Mouse (Mus musculus): ENCODE measurements around the gene Gzmb. TPM values are rescaled to one million over a fixed set of nuclear protein-coding genes. Genes with fewer than 3 reads are reported as not detected.
"Not testable (repeated sequence)": the region's sequence is repeated elsewhere in the genome, so short reads cannot be mapped to it uniquely, and the experiment has no call there.

Gene Gzmb
- polyA plus RNA-seq (2015; fragmentation: Nextera tagmentation; extraction: Ambion mirVana), result 1.2 and 1.4 TPM in 2 replicates

- no peaks in the 10 kb centered on the region for H3K36me3 ChIP-seq
- no peaks in the 10 kb centered on the region for H3K4me1 ChIP-seq (replicated peaks)
- no peak within 1 kb of the TSS for H3K9ac ChIP-seq
- no peak within 1 kb of the TSS for H3K4me3 ChIP-seq (replicated peaks)
- H3K9me3 ChIP-seq, result no peaks in the 10 kb centered on the region
- 82% methylated on average over 5 of the region's 5 CpGs for WGBS
- H3K4me2 ChIP-seq (replicated peaks), result no peak within 1 kb of the TSS
- H3K27ac ChIP-seq, result no peak within 1 kb of the TSS
- H3K27me3 ChIP-seq (replicated peaks), result no peaks in the 10 kb centered on the region
- no peak for ATAC-seq
These were observed at the start of gene Gzmb for GRCm38 (mm10) chr14:56262153-56262552. TSS of gene Gzmb (minus strand) at chr14:56262260.

DNA sequence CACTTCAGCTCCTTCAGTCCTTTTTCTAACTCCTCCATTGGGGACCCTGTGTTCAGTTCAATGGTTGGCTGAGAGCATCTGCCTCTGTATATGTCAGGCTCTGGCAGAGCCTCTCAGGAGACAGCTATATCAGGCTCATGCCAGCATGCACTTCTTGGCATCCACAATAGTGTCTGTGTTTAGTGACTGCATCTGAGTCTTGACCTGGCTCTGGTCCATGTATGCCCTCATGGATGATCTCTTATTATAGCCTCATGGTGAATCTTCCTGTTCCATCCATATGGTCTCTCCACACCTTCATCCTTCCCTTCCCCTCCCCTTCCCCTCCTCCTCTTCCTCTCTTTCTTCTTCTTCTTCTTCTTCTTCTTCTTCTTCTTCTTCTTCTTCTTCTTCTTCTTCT, 49.7 kb upstream of the Gzmb start:
- not testable (repeated sequence) for H3K36me3 ChIP-seq; H3K4me1 ChIP-seq (replicated peaks); H3K4me3 ChIP-seq (replicated peaks); H3K27me3 ChIP-seq (replicated peaks); H3K27ac ChIP-seq; H3K4me2 ChIP-seq (replicated peaks); H3K9me3 ChIP-seq; ATAC-seq; H3K9ac ChIP-seq

- H3K4me2 ChIP-seq (replicated peaks), result no peak overlapping the region
- H3K9ac ChIP-seq, result no peak overlapping the region
- H3K27ac ChIP-seq, result no peak overlapping the region
- no peak for ATAC-seq
- H3K9me3 ChIP-seq, result no peaks in the 10 kb centered on the region
- no peaks in the 10 kb centered on the region for H3K36me3 ChIP-seq
- no peaks in the 10 kb centered on the region for H3K27me3 ChIP-seq (replicated peaks)
- H3K4me3 ChIP-seq (replicated peaks), result no peak overlapping the region
- 81% methylated on average over 9 of the region's 9 CpGs for WGBS
- no peaks in the 10 kb centered on the region for H3K4me1 ChIP-seq (replicated peaks)
These were observed 48.2 kb upstream of the Gzmb start for GRCm38 (mm10) chr14:56310238-56310637.

DNA sequence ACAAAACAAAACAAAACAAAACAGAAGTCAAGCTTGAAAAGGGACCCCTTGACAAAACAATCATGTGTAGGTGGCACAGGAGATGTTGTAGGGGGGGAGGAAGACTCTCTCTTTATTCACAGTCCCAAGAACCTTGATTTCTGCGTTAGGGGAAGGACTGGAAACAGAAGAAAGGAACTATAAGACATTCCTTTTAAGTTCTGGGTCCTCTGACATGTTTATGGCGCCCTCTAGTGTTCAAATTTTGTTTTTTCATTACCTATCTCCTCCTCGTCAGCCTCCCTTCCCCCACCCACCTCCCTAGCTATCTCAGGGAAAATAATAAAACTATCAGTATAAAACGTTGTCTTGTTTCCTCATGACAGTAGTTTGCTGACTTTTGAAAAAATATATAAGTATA, 42.1 kb upstream of the Gzmb start:
- no peak overlapping the region for H3K9ac ChIP-seq
- no peak overlapping the region for H3K4me3 ChIP-seq (replicated peaks)
- WGBS, result 2% methylated on average over 4 of the region's 4 CpGs
- H3K36me3 ChIP-seq, result no peaks in the 10 kb centered on the region
- H3K4me1 ChIP-seq (replicated peaks), result no peaks in the 10 kb centered on the region
- ATAC-seq, result peak; percentile 31; the same call in 1 of the 2 replicates
- H3K4me2 ChIP-seq (replicated peaks), result no peak overlapping the region
- no peak overlapping the region for H3K27ac ChIP-seq
- H3K27me3 ChIP-seq (replicated peaks), result no peaks in the 10 kb centered on the region
- no peaks in the 10 kb centered on the region for H3K9me3 ChIP-seq

DNA sequence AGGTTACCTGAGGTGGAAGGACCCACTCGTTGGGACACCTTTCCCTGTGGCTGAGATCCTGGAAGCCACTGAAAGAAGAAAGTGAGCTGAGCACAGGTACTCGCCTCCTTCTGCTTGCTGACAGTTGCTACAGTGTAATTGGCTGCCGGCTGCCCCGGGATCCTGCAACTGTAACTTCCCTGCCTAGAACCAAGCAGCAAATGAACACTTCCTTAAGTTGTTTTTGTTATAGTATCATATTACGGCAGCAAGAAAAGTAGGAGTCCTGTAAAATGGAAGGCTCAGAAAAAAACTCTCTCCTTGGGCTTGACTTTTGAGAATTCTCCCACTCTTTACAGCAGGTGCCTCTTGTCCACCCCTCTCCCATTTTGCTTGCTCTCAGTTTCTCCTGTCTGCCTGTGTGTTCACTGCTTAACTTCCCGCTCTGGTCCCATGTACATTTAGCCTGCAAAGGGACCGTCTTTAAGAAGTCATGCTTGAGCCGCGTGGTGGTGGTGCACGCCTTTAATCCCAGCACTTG, 41.5 kb upstream of the Gzmb start:
- no peaks in the 10 kb centered on the region for H3K4me1 ChIP-seq (replicated peaks)
- no peaks in the 10 kb centered on the region for H3K9me3 ChIP-seq
- no peak overlapping the region for H3K9ac ChIP-seq
- WGBS, result 45% methylated on average over 10 of the region's 10 CpGs
- no peak overlapping the region for H3K4me3 ChIP-seq (replicated peaks)
- no peak for ATAC-seq
- no peak overlapping the region for H3K27ac ChIP-seq
- H3K36me3 ChIP-seq, result no peaks in the 10 kb centered on the region
- peak overlapping the region; percentile 31 for H3K4me2 ChIP-seq (replicated peaks)
- H3K27me3 ChIP-seq (replicated peaks), result no peaks in the 10 kb centered on the region

- Histone ChIP-seq H3K9ac (no peak overlapping the region), H3K27me3 (replicated peaks) (no peaks in the 10 kb centered on the region), H3K4me3 (replicated peaks) (no peak overlapping the region), H3K9me3 (no peaks in the 10 kb centered on the region), H3K27ac (no peak overlapping the region), H3K4me2 (replicated peaks) (no peak overlapping the region), H3K4me1 (replicated peaks) (no peaks in the 10 kb centered on the region), H3K36me3 (no peaks in the 10 kb centered on the region)
- ATAC-seq, result no peak
- 94% methylated on average over 3 of the region's 3 CpGs for WGBS
These were observed 40.0 kb upstream of the Gzmb start for GRCm38 (mm10) chr14:56302091-56302490.

DNA sequence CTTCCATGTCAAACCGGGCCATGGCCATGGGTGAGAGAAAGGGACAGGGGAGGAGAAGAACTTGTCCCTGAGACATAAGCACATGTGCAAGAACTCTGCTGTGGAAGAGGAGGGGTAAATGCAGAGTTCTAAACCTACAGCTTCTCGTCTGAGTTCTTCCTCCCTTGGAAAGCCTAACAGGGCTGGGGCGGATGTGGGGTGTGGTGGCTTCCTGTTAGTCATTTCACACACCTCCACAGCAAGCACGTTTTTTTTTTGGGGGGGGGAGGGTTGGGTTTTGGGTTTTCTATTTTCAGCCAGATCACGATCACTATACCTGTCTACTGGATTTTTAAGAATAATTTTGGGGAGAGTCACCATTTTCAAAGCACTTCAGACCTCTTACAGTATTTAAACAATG, 34.7 kb upstream of the Gzmb start:
- no peak overlapping the region for H3K4me2 ChIP-seq (replicated peaks)
- ATAC-seq, result no peak
- H3K27ac ChIP-seq, result no peak overlapping the region
- H3K9ac ChIP-seq, result no peak overlapping the region
- no peaks in the 10 kb centered on the region for H3K9me3 ChIP-seq
- H3K36me3 ChIP-seq, result no peaks in the 10 kb centered on the region
- no peaks in the 10 kb centered on the region for H3K4me1 ChIP-seq (replicated peaks)
- WGBS, result 72% methylated on average over 5 of the region's 5 CpGs
- no peaks in the 10 kb centered on the region for H3K27me3 ChIP-seq (replicated peaks)
- no peak overlapping the region for H3K4me3 ChIP-seq (replicated peaks)

GRCm38 (mm10) chr14:56296106-56296505, 34.0 kb upstream of the Gzmb start:
- H3K9me3 ChIP-seq, result no peaks in the 10 kb centered on the region
- no peaks in the 10 kb centered on the region for H3K36me3 ChIP-seq
- no peak overlapping the region for H3K9ac ChIP-seq
- no peaks in the 10 kb centered on the region for H3K4me1 ChIP-seq (replicated peaks)
- H3K4me3 ChIP-seq (replicated peaks), result no peak overlapping the region
- no peak for ATAC-seq
- H3K4me2 ChIP-seq (replicated peaks), result no peak overlapping the region
- H3K27me3 ChIP-seq (replicated peaks), result no peaks in the 10 kb centered on the region
- 64% methylated on average over 4 of the region's 4 CpGs for WGBS
- no peak overlapping the region for H3K27ac ChIP-seq

DNA sequence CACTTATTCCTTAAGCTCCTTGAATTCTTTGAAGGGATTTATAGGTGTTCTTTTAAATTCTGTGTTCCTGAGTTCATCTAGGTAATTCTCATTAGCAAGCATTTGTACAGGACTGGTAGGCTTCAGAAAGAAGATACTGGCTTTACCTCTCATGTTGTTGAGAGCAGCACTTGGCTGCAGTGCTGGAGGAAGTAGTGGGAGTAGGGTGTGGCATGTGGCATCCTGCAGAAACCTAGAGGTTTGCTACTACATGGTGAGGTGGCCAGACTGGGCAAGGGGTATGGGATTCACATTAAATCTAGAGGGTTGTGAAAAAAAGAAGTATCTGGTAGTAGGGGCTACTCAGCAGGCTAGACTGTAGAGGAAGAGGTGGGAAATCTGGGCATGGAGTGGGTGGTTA, 31.1 kb upstream of the Gzmb start:
- Histone ChIP-seq H3K9me3 (no peaks in the 10 kb centered on the region), H3K27ac (no peak overlapping the region), H3K4me3 (replicated peaks) (no peak overlapping the region), H3K9ac (no peak overlapping the region), H3K27me3 (replicated peaks) (no peaks in the 10 kb centered on the region), H3K36me3 (no peaks in the 10 kb centered on the region), H3K4me2 (replicated peaks) (no peak overlapping the region), H3K4me1 (replicated peaks) (no peaks in the 10 kb centered on the region)
- ATAC-seq, result no peak

GRCm38 (mm10) chr14:56288651-56289050, 26.6 kb upstream of the Gzmb start:
- H3K27me3 ChIP-seq (replicated peaks), result no peaks in the 10 kb centered on the region
- no peaks in the 10 kb centered on the region for H3K36me3 ChIP-seq
- H3K4me2 ChIP-seq (replicated peaks), result no peak overlapping the region
- H3K27ac ChIP-seq, result no peak overlapping the region
- ATAC-seq, result no peak
- no peaks in the 10 kb centered on the region for H3K4me1 ChIP-seq (replicated peaks)
- no peaks in the 10 kb centered on the region for H3K9me3 ChIP-seq
- H3K9ac ChIP-seq, result no peak overlapping the region
- H3K4me3 ChIP-seq (replicated peaks), result no peak overlapping the region
- WGBS, result 59% methylated on average over 5 of the region's 5 CpGs

DNA sequence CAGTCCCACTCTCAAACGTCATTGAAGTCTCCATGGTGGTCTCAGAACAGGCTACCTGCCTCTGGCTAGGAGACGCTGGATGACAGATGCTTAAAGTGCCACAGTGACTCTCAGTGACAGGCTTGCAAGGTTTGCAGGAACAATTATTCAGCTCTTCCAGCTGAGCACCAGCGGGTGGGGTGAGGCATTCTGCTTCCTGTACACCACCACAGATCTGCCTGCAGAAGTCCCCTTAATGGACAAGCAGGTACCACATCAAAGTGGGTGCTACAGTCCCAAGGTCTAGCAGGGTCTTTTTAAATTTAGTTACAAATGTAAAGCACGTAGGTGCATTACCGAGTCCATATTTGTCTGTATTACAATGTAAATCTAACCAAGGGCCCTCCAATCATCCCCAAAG, 25.7 kb upstream of the Gzmb start:
- Histone ChIP-seq H3K4me3 (replicated peaks) (no peak overlapping the region), H3K4me1 (replicated peaks) (no peaks in the 10 kb centered on the region), H3K9me3 (no peaks in the 10 kb centered on the region), H3K27ac (no peak overlapping the region), H3K9ac (no peak overlapping the region), H3K27me3 (replicated peaks) (no peaks in the 10 kb centered on the region), H3K36me3 (no peaks in the 10 kb centered on the region), H3K4me2 (replicated peaks) (no peak overlapping the region)
- ATAC-seq, result no peak
- 72% methylated on average over 5 of the region's 5 CpGs for WGBS

GRCm38 (mm10) chr14:56284356-56285325, 22.6 kb upstream of the Gzmb start:
- Histone ChIP-seq H3K27ac (no peak overlapping the region), H3K4me3 (replicated peaks) (no peak overlapping the region), H3K9ac (no peak overlapping the region), H3K36me3 (no peaks in the 10 kb centered on the region), H3K27me3 (replicated peaks) (no peaks in the 10 kb centered on the region), H3K4me2 (replicated peaks) (no peak overlapping the region), H3K9me3 (no peaks in the 10 kb centered on the region), H3K4me1 (replicated peaks) (no peaks in the 10 kb centered on the region)
- ATAC-seq, result no peak
- WGBS, result 84% methylated on average over 6 of the region's 6 CpGs

GRCm38 (mm10) chr14:56283816-56284215, 21.8 kb upstream of the Gzmb start:
- no peak overlapping the region for H3K4me3 ChIP-seq (replicated peaks)
- H3K9ac ChIP-seq, result no peak overlapping the region
- H3K9me3 ChIP-seq, result no peaks in the 10 kb centered on the region
- H3K27me3 ChIP-seq (replicated peaks), result no peaks in the 10 kb centered on the region
- no peak overlapping the region for H3K4me2 ChIP-seq (replicated peaks)
- ATAC-seq, result no peak
- no peaks in the 10 kb centered on the region for H3K36me3 ChIP-seq
- no peaks in the 10 kb centered on the region for H3K4me1 ChIP-seq (replicated peaks)
- H3K27ac ChIP-seq, result no peak overlapping the region
- WGBS, result 73% methylated on average over 1 of the region's 1 CpGs
